Mouse (Mus musculus) gastrocnemius, adult 18-20 months (tissue): ENCODE results near the gene Gngt1. TPM values are rescaled to one million over a fixed set of nuclear protein-coding genes. Genes with fewer than 3 reads are reported as not detected.

Experiments used
- total RNA-seq, 2 experiments: library from RNA; stranded (reverse); gene quantifications; 2 replicates each; pipeline ENCODE4 v1.2.3; 2021

Gene Gngt1
- total RNA-seq, 2 experiments from 2014 or later: not detected

Other genes starting within 250 kb of the Gngt1 start
- gene Calcr, start 229.1 kb upstream of the Gngt1 start, total RNA-seq: under 1 TPM; 0.14 to 0.16 TPM
- gene Tfpi2, start 4.9 kb upstream of the Gngt1 start, total RNA-seq: under 1 TPM; 0.25 to 0.38 TPM
- 10 to 100 TPM; 12.6 to 24.8 TPM for gene Gng11, start 10.1 kb downstream of the Gngt1 start, total RNA-seq
- gene Bet1, start 93.2 kb downstream of the Gngt1 start, total RNA-seq: 10 to 100 TPM; 19.1 to 28.4 TPM